Mouse (Mus musculus) right cerebral cortex, postnatal 4 days (tissue): Measurements from ENCODE around the gene Gm12117.

Experiments
- DNase-seq: peaks from one replicate; pipeline ENCODE4 v3.0.0-alpha.2; 2022

Gene Gm12117

GRCm38 (mm10) chr11:33276637-33277036 lies at the start of gene Gm12117:
Gm12117 (minus strand) TSS chr11:33276737.
- DNase-seq, result no peak

- DNase-seq, result no peak
Observed at GRCm38 (mm10) chr11:33319006-33319611, 42.6 kb upstream of the Gm12117 start.

GRCm38 (mm10) chr11:33309566-33309965 lies 33.0 kb upstream of the Gm12117 start:
- DNase-seq, result no peak

GRCm38 (mm10) chr11:33300859-33301258 lies 24.3 kb upstream of the Gm12117 start:
- DNase-seq, result no peak

GRCm38 (mm10) chr11:33299371-33299770 lies 22.8 kb upstream of the Gm12117 start:
- DNase-seq, result no peak

- no peak for DNase-seq
Observed at GRCm38 (mm10) chr11:33297121-33297520, 20.6 kb upstream of the Gm12117 start.

- no peak for DNase-seq
Observed at GRCm38 (mm10) chr11:33295422-33295821, 18.9 kb upstream of the Gm12117 start.

- DNase-seq, result no peak
Observed at GRCm38 (mm10) chr11:33294063-33294462, 17.5 kb upstream of the Gm12117 start.

- DNase-seq, result no peak
Observed at GRCm38 (mm10) chr11:33278571-33278970, 2.0 kb upstream of the Gm12117 start.

GRCm38 (mm10) chr11:33274816-33275215 lies 1.7 kb downstream of the Gm12117 start:
- no peak for DNase-seq

- DNase-seq, result no peak
Observed at GRCm38 (mm10) chr11:33274294-33274693, 2.2 kb downstream of the Gm12117 start.

GRCm38 (mm10) chr11:33240295-33240694 lies 36.2 kb downstream of the Gm12117 start:
- DNase-seq, result no peak

GRCm38 (mm10) chr11:33234134-33234533 lies 42.4 kb downstream of the Gm12117 start:
- DNase-seq, result no peak

- DNase-seq, result no peak
Observed at GRCm38 (mm10) chr11:33232056-33232455, 44.5 kb downstream of the Gm12117 start.

- DNase-seq, result no peak
Observed at GRCm38 (mm10) chr11:33228186-33228585, 48.4 kb downstream of the Gm12117 start.

GRCm38 (mm10) chr11:33226516-33226915 lies 50.0 kb downstream of the Gm12117 start:
- no peak for DNase-seq
